Mouse (Mus musculus): ENCODE results near the gene Tmem219. TPM values are rescaled to one million over a fixed set of nuclear protein-coding genes. Genes with fewer than 3 reads are reported as not detected.

The Tmem219 gene
- polyA plus RNA-seq (2014; fragmentation: Nextera tagmentation; extraction: Ambion mirVana) = 23.2 and 23.9 TPM in 2 replicates

DNA sequence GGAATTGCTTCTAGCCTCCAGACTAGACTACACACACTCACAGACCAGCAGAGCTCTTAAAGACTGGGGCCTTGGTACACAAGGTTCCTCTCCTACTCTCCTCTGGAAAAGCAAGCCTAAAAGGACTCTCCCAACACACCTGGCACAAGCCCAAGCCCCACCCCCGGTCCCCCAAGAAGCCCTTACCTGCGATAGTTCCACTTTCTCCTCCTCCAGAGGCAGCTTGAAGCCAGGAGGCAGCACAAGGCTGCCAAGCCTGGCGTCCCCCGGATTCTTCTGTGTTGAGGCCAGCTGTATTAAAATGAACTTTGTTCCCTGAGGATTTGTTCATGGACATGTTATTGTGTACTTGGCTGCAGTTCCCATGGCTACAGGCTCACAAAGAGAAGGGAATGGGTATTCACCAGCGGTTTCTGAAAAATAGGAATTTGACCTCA is at the start of gene Tmem219:
Gene Tmem219, minus strand, starts transcription at position 294 of the 437 bp plus-strand sequence.
- Histone ChIP-seq H3K4me2 (no peak within 1 kb of the TSS; the same call in 1 of the 2 replicates), H3K9ac (ENCODE audit: low read depth, low read length) (no peak within 1 kb of the TSS), H3K36me3 (ENCODE audit: control insufficient read depth, insufficient read depth, low read length) (no peaks in the 10 kb centered on the region), H3K4me3 (ENCODE audit: low read depth, low read length) (no peak within 1 kb of the TSS), H3K27ac (ENCODE audit: low read depth, low read length) (no peak within 1 kb of the TSS), H3K27me3 (replicated peaks; ENCODE audit: control insufficient read depth, insufficient read depth, low read length) (no peaks in the 10 kb centered on the region), H3K4me1 (replicated peaks; ENCODE audit: control insufficient read depth, insufficient read depth, low read length) (peaks cover 22% of the 10 kb centered on the region), H3K9me3 (ENCODE audit: control insufficient read depth, low read length) (no peaks in the 10 kb centered on the region)
- DNase-seq (ENCODE audit: low spot score) (no peak), ATAC-seq (replicated peaks; ENCODE audit: low FRiP score) (no peak)
- WGBS = 68% methylated on average over 5 of the region's 5 CpGs

DNA sequence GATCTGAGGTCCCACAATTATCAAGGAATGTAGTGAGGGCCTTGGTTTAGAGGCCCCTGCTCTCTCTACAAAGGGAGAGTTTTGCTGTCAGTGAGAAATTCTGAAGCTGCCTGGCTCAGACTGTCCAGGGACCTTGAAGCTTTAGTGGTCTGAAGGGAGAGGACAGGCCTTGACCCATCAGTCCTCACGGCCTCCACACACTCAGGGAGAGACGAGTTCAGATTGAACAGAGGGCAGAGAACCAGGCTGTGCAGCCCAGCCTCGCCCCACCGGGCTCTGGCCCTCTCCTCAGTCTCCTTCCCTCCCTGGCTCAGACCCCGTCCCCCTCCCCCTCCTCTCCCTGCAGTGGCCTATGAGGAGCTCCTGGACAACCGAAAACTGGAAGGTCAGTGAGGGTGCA is 44.6 kb upstream of the Tmem219 start:
- ATAC-seq (replicated peaks; ENCODE audit: low FRiP score) (no peak), DNase-seq (ENCODE audit: low spot score) (no peak)
- no peak overlapping the region for H3K27ac ChIP-seq (ENCODE audit: low read depth, low read length)
- H3K27me3 ChIP-seq (replicated peaks; ENCODE audit: control insufficient read depth, insufficient read depth, low read length) = peaks cover 16% of the 10 kb centered on the region
- H3K4me2 ChIP-seq = no peak overlapping the region
- H3K4me3 ChIP-seq (ENCODE audit: low read depth, low read length) = no peak overlapping the region
- no peak overlapping the region for H3K9ac ChIP-seq (ENCODE audit: low read depth, low read length)
- no peaks in the 10 kb centered on the region for H3K36me3 ChIP-seq (ENCODE audit: control insufficient read depth, insufficient read depth, low read length)
- H3K9me3 ChIP-seq (ENCODE audit: control insufficient read depth, low read length) = no peaks in the 10 kb centered on the region
- WGBS = 73% methylated on average over 6 of the region's 6 CpGs
- H3K4me1 ChIP-seq (replicated peaks; ENCODE audit: control insufficient read depth, insufficient read depth, low read length) = no peaks in the 10 kb centered on the region

DNA sequence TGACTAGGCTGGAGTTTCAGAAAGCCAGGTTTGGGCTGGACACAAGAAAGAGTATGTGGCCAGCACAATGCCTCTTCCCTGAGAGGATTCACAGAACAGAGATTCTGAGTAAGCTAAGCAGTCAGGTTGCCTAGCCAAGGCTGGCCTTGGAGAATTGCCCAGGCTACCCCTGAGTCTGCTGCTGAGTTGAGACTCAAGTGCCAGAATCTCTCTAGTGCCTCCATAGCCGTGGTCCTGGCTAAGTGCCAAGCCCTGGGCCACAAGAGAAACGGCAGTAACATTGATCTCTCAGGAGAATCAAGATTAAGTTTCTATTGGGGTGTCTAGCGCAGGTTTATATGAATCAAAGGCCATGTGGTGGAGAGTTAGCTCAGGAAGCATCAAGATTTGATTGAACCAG is 42.9 kb upstream of the Tmem219 start:
- ATAC-seq (replicated peaks; ENCODE audit: low FRiP score) (no peak), DNase-seq (ENCODE audit: low spot score) (no peak)
- Histone ChIP-seq H3K27ac (ENCODE audit: low read depth, low read length) (no peak overlapping the region), H3K36me3 (ENCODE audit: control insufficient read depth, insufficient read depth, low read length) (no peaks in the 10 kb centered on the region), H3K27me3 (replicated peaks; ENCODE audit: control insufficient read depth, insufficient read depth, low read length) (peaks cover 17% of the 10 kb centered on the region), H3K4me2 (no peak overlapping the region), H3K9ac (ENCODE audit: low read depth, low read length) (no peak overlapping the region), H3K9me3 (ENCODE audit: control insufficient read depth, low read length) (no peaks in the 10 kb centered on the region), H3K4me1 (replicated peaks; ENCODE audit: control insufficient read depth, insufficient read depth, low read length) (no peaks in the 10 kb centered on the region), H3K4me3 (ENCODE audit: low read depth, low read length) (no peak overlapping the region)
- WGBS = 76% methylated on average over 3 of the region's 3 CpGs

DNA sequence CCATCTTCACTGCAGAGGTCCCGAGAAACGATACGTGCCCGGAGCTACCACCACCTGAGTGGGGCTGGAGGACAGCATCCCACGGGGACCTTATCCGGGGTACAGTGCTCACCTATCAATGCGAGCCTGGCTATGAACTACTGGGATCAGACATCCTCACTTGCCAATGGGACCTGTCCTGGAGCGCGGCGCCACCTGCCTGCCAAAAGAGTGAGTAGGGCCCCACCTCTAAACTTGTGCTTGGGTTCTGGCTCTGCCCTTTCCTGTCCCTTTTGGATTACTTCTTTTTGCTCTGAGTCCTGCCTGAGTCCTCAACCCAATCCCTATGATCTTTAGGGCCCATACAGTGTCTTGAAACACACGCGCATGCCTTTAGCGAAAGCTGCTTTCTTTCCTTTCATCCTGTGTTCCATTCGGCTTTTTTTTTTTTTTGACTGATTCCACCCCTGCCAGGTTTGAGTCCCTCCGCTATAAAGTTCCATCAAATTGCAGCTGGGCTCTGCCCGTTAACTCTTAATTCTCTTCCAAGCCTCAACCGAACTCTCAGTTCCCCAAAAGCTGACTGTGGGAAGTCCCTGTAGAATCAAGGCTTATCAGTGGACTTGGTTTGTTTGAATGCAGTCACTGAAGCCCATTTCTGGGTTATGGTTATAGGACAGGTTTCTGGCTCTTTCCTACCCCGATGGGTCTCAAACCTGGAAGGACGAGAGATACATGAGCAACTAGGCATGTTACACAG is 41.0 kb upstream of the Tmem219 start:
- no peak for ATAC-seq (replicated peaks; ENCODE audit: low FRiP score)
- Histone ChIP-seq H3K27ac (ENCODE audit: low read depth, low read length) (no peak overlapping the region), H3K36me3 (ENCODE audit: control insufficient read depth, insufficient read depth, low read length) (no peaks in the 10 kb centered on the region), H3K4me3 (ENCODE audit: low read depth, low read length) (no peak overlapping the region), H3K4me2 (no peak overlapping the region), H3K27me3 (replicated peaks; ENCODE audit: control insufficient read depth, insufficient read depth, low read length) (peaks cover 17% of the 10 kb centered on the region), H3K9ac (ENCODE audit: low read depth, low read length) (no peak overlapping the region), H3K9me3 (ENCODE audit: control insufficient read depth, low read length) (no peaks in the 10 kb centered on the region), H3K4me1 (replicated peaks; ENCODE audit: control insufficient read depth, insufficient read depth, low read length) (no peaks in the 10 kb centered on the region)
- DNase-seq (ENCODE audit: low spot score) = no peak
- 35% methylated on average over 19 of the region's 19 CpGs for WGBS

DNA sequence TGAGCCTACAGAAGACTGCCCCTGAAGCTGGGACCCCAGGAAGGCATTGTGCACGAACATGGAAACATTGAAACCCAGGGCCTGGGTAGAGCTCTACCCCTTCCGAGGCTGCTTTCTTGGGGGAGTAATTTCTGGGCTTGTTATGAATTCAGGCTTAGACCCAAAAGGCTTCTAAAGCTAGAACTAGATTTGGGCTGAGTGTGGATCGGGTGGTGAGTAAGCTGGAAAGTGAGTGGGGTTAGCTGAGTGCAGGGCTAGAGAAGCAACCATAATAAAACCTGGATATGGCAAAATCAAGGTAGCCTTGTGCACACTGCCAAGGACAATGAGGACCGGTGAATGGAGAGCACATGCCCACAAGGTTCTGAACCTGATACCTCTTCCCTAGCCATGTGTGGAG is 39.2 kb upstream of the Tmem219 start:
- Histone ChIP-seq H3K27ac (ENCODE audit: low read depth, low read length) (no peak overlapping the region), H3K4me2 (no peak overlapping the region), H3K4me3 (ENCODE audit: low read depth, low read length) (no peak overlapping the region), H3K9ac (ENCODE audit: low read depth, low read length) (no peak overlapping the region), H3K27me3 (replicated peaks; ENCODE audit: control insufficient read depth, insufficient read depth, low read length) (peaks cover 17% of the 10 kb centered on the region), H3K9me3 (ENCODE audit: control insufficient read depth, low read length) (no peaks in the 10 kb centered on the region), H3K36me3 (ENCODE audit: control insufficient read depth, insufficient read depth, low read length) (no peaks in the 10 kb centered on the region), H3K4me1 (replicated peaks; ENCODE audit: control insufficient read depth, insufficient read depth, low read length) (no peaks in the 10 kb centered on the region)
- no peak for ATAC-seq (replicated peaks; ENCODE audit: low FRiP score)
- WGBS = 78% methylated on average over 4 of the region's 4 CpGs
- DNase-seq (ENCODE audit: low spot score) = no peak

DNA sequence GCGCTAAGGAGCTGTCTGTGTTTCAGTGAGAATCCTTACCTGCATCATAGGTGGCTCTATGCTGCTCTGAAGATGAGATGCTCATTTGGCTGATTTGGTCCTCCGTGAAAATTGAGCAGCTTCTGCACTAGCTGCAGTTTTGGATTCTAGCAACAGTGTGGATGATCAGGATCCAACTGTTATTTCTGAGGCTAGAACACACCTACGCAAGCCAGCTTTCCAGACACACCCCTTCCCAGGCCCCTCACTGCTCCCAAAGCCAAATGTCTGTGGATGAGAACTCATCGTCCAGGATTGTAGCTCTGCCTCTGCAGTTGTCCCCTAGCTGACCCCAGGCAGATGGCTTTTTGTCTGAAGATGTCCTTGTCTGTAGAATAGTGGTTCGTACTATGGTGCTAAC is 38.4 kb upstream of the Tmem219 start:
- no peak for ATAC-seq (replicated peaks; ENCODE audit: low FRiP score)
- 77% methylated on average over 5 of the region's 5 CpGs for WGBS
- H3K9me3 ChIP-seq (ENCODE audit: control insufficient read depth, low read length) = no peaks in the 10 kb centered on the region
- H3K27ac ChIP-seq (ENCODE audit: low read depth, low read length) = no peak overlapping the region
- H3K9ac ChIP-seq (ENCODE audit: low read depth, low read length) = no peak overlapping the region
- no peaks in the 10 kb centered on the region for H3K36me3 ChIP-seq (ENCODE audit: control insufficient read depth, insufficient read depth, low read length)
- no peak overlapping the region for H3K4me2 ChIP-seq
- no peaks in the 10 kb centered on the region for H3K4me1 ChIP-seq (replicated peaks; ENCODE audit: control insufficient read depth, insufficient read depth, low read length)
- H3K27me3 ChIP-seq (replicated peaks; ENCODE audit: control insufficient read depth, insufficient read depth, low read length) = peaks cover 17% of the 10 kb centered on the region
- DNase-seq (ENCODE audit: low spot score) = no peak
- no peak overlapping the region for H3K4me3 ChIP-seq (ENCODE audit: low read depth, low read length)

DNA sequence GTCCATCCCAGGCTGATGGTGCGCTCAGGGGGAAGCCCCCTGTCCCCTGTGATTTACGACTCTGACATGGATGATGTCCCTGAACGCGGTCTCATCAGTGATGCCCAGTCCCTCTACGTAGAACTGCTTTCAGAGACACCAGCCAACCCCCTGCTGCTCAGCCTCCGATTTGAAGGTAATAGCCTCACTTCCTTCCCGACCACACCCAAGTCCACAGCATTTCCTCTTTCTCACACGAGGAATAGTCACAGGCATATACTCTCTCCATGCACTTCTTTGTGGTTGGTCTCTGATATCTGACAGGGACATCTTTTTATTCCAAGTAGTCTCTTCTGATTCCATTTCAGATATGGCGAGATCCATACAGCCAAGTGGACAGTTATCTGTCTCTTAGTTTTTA is 37.1 kb upstream of the Tmem219 start:
- ATAC-seq (replicated peaks; ENCODE audit: low FRiP score) (no peak), DNase-seq (ENCODE audit: low spot score) (no peak)
- no peak overlapping the region for H3K4me3 ChIP-seq (ENCODE audit: low read depth, low read length)
- no peak overlapping the region for H3K9ac ChIP-seq (ENCODE audit: low read depth, low read length)
- no peak overlapping the region for H3K27ac ChIP-seq (ENCODE audit: low read depth, low read length)
- H3K36me3 ChIP-seq (ENCODE audit: control insufficient read depth, insufficient read depth, low read length) = no peaks in the 10 kb centered on the region
- H3K9me3 ChIP-seq (ENCODE audit: control insufficient read depth, low read length) = no peaks in the 10 kb centered on the region
- 56% methylated on average over 9 of the region's 9 CpGs for WGBS
- H3K4me1 ChIP-seq (replicated peaks; ENCODE audit: control insufficient read depth, insufficient read depth, low read length) = no peaks in the 10 kb centered on the region
- H3K27me3 ChIP-seq (replicated peaks; ENCODE audit: control insufficient read depth, insufficient read depth, low read length) = peaks cover 17% of the 10 kb centered on the region
- no peak overlapping the region for H3K4me2 ChIP-seq

DNA sequence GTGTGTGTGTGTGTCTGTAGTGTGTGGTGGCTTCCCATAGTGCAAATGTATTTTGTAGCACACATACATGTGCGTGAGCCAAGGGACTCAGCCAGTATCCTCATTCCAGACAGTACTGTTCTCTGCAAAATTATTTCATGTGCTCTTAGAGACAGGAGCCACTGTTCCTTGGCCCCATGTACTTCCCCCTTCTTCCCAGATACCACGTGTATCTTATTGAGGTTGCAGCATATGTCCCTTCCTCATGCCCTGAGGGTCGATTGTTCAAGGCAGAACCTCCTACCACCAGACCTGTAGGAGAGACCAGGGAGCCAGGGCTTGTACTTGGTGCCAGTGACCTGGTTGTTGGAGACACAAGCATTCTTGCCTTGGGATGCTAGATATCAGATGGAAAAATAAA is 32.4 kb upstream of the Tmem219 start:
- no peaks in the 10 kb centered on the region for H3K36me3 ChIP-seq (ENCODE audit: control insufficient read depth, insufficient read depth, low read length)
- peaks cover 32% of the 10 kb centered on the region for H3K27me3 ChIP-seq (replicated peaks; ENCODE audit: control insufficient read depth, insufficient read depth, low read length)
- 42% methylated on average over 3 of the region's 3 CpGs for WGBS
- H3K9ac ChIP-seq (ENCODE audit: low read depth, low read length) = no peak overlapping the region
- H3K9me3 ChIP-seq (ENCODE audit: control insufficient read depth, low read length) = no peaks in the 10 kb centered on the region
- no peak for DNase-seq (ENCODE audit: low spot score)
- H3K4me1 ChIP-seq (replicated peaks; ENCODE audit: control insufficient read depth, insufficient read depth, low read length) = peaks cover 3% of the 10 kb centered on the region; the same call in 1 of the 2 replicates
- H3K4me3 ChIP-seq (ENCODE audit: low read depth, low read length) = no peak overlapping the region
- H3K27ac ChIP-seq (ENCODE audit: low read depth, low read length) = no peak overlapping the region
- no peak for ATAC-seq (replicated peaks; ENCODE audit: low FRiP score)
- no peak overlapping the region for H3K4me2 ChIP-seq

DNA sequence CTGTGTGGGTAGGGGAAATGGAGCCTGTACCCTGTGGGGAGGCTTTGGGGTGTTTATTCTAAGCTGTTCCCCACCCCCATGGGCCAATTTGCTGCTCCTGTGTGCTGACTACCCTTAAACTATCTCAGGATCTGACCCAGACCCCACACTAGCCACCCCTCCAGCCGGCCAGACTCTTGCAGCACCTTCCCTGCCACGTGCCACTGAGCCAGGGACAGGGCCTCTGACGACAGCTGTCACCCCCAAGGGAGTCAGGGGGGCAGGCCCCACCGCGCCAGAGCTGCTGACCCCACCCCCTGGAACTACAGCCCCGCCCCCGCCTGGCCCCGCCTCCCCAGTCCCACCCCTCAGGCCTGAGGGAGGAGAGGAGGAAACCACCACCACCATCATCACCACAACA is 29.9 kb upstream of the Tmem219 start:
- no peak overlapping the region for H3K4me3 ChIP-seq (ENCODE audit: low read depth, low read length)
- H3K27ac ChIP-seq (ENCODE audit: low read depth, low read length) = no peak overlapping the region
- no peak overlapping the region for H3K4me2 ChIP-seq
- H3K9ac ChIP-seq (ENCODE audit: low read depth, low read length) = no peak overlapping the region
- peaks cover 10% of the 10 kb centered on the region for H3K4me1 ChIP-seq (replicated peaks; ENCODE audit: control insufficient read depth, insufficient read depth, low read length)
- DNase-seq (ENCODE audit: low spot score) (no peak), ATAC-seq (replicated peaks; ENCODE audit: low FRiP score) (no peak)
- no peaks in the 10 kb centered on the region for H3K36me3 ChIP-seq (ENCODE audit: control insufficient read depth, insufficient read depth, low read length)
- peaks cover 35% of the 10 kb centered on the region for H3K27me3 ChIP-seq (replicated peaks; ENCODE audit: control insufficient read depth, insufficient read depth, low read length)
- WGBS = 0% methylated on average over 8 of the region's 8 CpGs
- H3K9me3 ChIP-seq (ENCODE audit: control insufficient read depth, low read length) = no peaks in the 10 kb centered on the region
